Mouse (Mus musculus) heart, adult 2 months (tissue): ENCODE data around the gene Fgf4. TPM values are rescaled to one million over a fixed set of nuclear protein-coding genes. Genes with fewer than 3 reads are reported as not detected.
A peak's percentile ranks its signal among the peaks of the same experiment; 100 is the strongest.
"Not testable (repeated sequence)": the region's sequence is repeated elsewhere in the genome, so short reads cannot be mapped to it uniquely, and the experiment has no call there.

Experiments
- DNase-seq, 2 experiments: peaks; one replicate each; pipeline ENCODE4 v3.0.0; 2021
- H3K27ac ChIP-seq: fragments of 200-600 bp; 2 replicates; pipeline ENCODE4 v1.8.1; 2022
- H3K27me3 ChIP-seq: fragments of 200-500 bp; 2 replicates; pipeline ENCODE4 v1.6.1; 2012; ENCODE audit warnings: mild to moderate bottlenecking, low read length, inconsistent platforms, mixed read lengths; ENCODE audit not compliant: control insufficient read depth, insufficient read depth
- H3K36me3 ChIP-seq: fragments of 200-500 bp; 2 replicates; pipeline ENCODE4 v1.6.1; 2012; ENCODE audit warnings: low read length, inconsistent platforms; ENCODE audit not compliant: control insufficient read depth, insufficient read depth
- H3K4me1 ChIP-seq: fragments of 200-500 bp; 2 replicates; pipeline ENCODE4 v1.6.1; 2011; ENCODE audit warnings: low read length; ENCODE audit not compliant: control insufficient read depth, insufficient read depth
- H3K4me3 ChIP-seq: fragments of 200-600 bp; 2 replicates; pipeline ENCODE4 v1.8.1; 2022
- H3K79me2 ChIP-seq: fragments of 200-500 bp; replicated peaks from 2 replicates; pipeline ENCODE4 v1.6.1; 2012; ENCODE audit warnings: mild to moderate bottlenecking, inconsistent platforms, low read length, moderate library complexity, mixed read lengths; ENCODE audit not compliant: control insufficient read depth, insufficient read depth
- H3K9ac ChIP-seq: fragments of 200-500 bp; 2 replicates; pipeline ENCODE4 v1.6.1; 2012; ENCODE audit warnings: low read depth, mild to moderate bottlenecking, control low read depth, inconsistent platforms, low read length, mixed read lengths
- CTCF ChIP-seq: fragments of 200-600 bp; IDR thresholded peaks from 2 replicates; pipeline ENCODE4 v1.8.1; 2022; ENCODE audit warnings: antibody characterized with exemption, mild to moderate bottlenecking, moderate library complexity
- EP300 ChIP-seq: fragments of 200-500 bp; IDR thresholded peaks from 2 replicates; pipeline ENCODE4 v1.6.1; 2011; ENCODE audit warnings: low read depth, low read length, control low read depth; ENCODE audit not compliant: insufficient read depth
- POLR2A ChIP-seq: fragments of 200-500 bp; IDR thresholded peaks from 2 replicates; pipeline ENCODE4 v1.6.1; 2011; ENCODE audit warnings: mild to moderate bottlenecking, low read depth, low read length, control low read depth; ENCODE audit not compliant: insufficient read depth
- WGBS: fragments of 180-500 bp; shearing (Covaris S2); methylation state at CpG from one replicate; pipeline ENCODE4 v1.1.7; 2018; 5-methylcytosine and 5-hydroxymethylcytosine counted together
- intact Hi-C: fragments of 180-260 bp; cut with DNase I; formaldehyde crosslinking; loops from one replicate; pipeline ENCODE4 v1.15.1; 2025
- polyA plus RNA-seq: library from polyadenylated mRNA; depleted of rRNA; stranded (reverse); fragments of >200 nt; gene quantifications from 2 replicates; pipeline ENCODE4 v1.2.3, GENCODE M21; 2012
- total RNA-seq, 2 experiments: library from RNA; stranded (reverse); gene quantifications; 2 replicates each; pipeline ENCODE4 v1.2.3; 2021

Gene Fgf4
- total and polyA plus RNA-seq, 3 experiments = not detected

GRCm38 (mm10) chr7:144896294-144897218 lies 49.4 kb downstream of the Fgf4 start, which contains the start of gene Fgf15:
Gene Fgf15 (plus strand): TSS chr7:144896531.
- intact Hi-C loops = no loop called here
- WGBS = under 1% methylated on average over 65 of the region's 65 CpGs
- TF ChIP-seq POLR2A (no peak), CTCF (no peak), EP300 (no peak)
- H3K27ac ChIP-seq = no peak within 1 kb of the TSS
- peak in 1 of 2 experiments; percentile 32 for DNase-seq
- H3K4me3 ChIP-seq = peak within 1 kb of the TSS; percentile 52
- no peaks in the 10 kb centered on the region for H3K79me2 ChIP-seq
- peak within 1 kb of the TSS; percentile 41; the same call in 1 of the 2 replicates for H3K9ac ChIP-seq
- no peaks in the 10 kb centered on the region for H3K36me3 ChIP-seq
- 0 out of 2 replicates have a peak, but pooled peaks cover 7% of the 10 kb centered on the region for H3K27me3 ChIP-seq
- H3K4me1 ChIP-seq = no peaks in the 10 kb centered on the region

- no peak for DNase-seq
- intact Hi-C loops = no loop called here
- H3K9ac ChIP-seq = no peak overlapping the region
- 0 out of 2 replicates have a peak, but pooled peaks cover 7% of the 10 kb centered on the region for H3K27me3 ChIP-seq
- H3K36me3 ChIP-seq = no peaks in the 10 kb centered on the region
- H3K79me2 ChIP-seq = no peaks in the 10 kb centered on the region
- no peak for TF ChIP-seq POLR2A
- TF ChIP-seq EP300 = no peak
- no peak for TF ChIP-seq CTCF
- H3K4me3 ChIP-seq = no peak overlapping the region
- no peaks in the 10 kb centered on the region for H3K4me1 ChIP-seq
- H3K27ac ChIP-seq = no peak overlapping the region
- WGBS = 67% methylated on average over 6 of the region's 6 CpGs
These were observed 51.3 kb downstream of the Fgf4 start for GRCm38 (mm10) chr7:144898506-144898905.

- H3K9ac ChIP-seq, H3K79me2 ChIP-seq, H3K4me1 ChIP-seq, H3K36me3 ChIP-seq, intact Hi-C loops, DNase-seq, H3K27ac ChIP-seq, H3K27me3 ChIP-seq, H3K4me3 ChIP-seq: not testable (repeated sequence)
- WGBS = 94% methylated on average over 3 of the region's 3 CpGs
- TF ChIP-seq CTCF = peak; percentile 24; the same call in 1 of the 2 replicates
These were observed 58.3 kb downstream of the Fgf4 start for GRCm38 (mm10) chr7:144905514-144905913.

GRCm38 (mm10) chr7:144906708-144907397 lies 59.7 kb downstream of the Fgf4 start:
- no peak overlapping the region for H3K4me3 ChIP-seq
- no peaks in the 10 kb centered on the region for H3K27me3 ChIP-seq
- no peak overlapping the region for H3K27ac ChIP-seq
- TF ChIP-seq CTCF (peak; percentile 98), POLR2A (no peak)
- peak; percentile 51 to 72 for DNase-seq
- H3K79me2 ChIP-seq = no peaks in the 10 kb centered on the region
- WGBS = 13% methylated on average over 28 of the region's 28 CpGs
- H3K4me1 ChIP-seq = no peaks in the 10 kb centered on the region
- H3K36me3 ChIP-seq = no peaks in the 10 kb centered on the region
- intact Hi-C loops = no loop called here
- H3K9ac ChIP-seq = no peak overlapping the region

GRCm38 (mm10) chr7:144907793-144908192 lies 60.6 kb downstream of the Fgf4 start:
- Histone ChIP-seq H3K27ac (no peak overlapping the region), H3K4me3 (no peak overlapping the region), H3K27me3 (no peaks in the 10 kb centered on the region), H3K79me2 (no peaks in the 10 kb centered on the region), H3K36me3 (no peaks in the 10 kb centered on the region), H3K9ac (no peak overlapping the region), H3K4me1 (no peaks in the 10 kb centered on the region)
- 8% methylated on average over 8 of the region's 8 CpGs for WGBS
- DNase-seq = no peak
- intact Hi-C loops = no loop called here
- no peak for TF ChIP-seq EP300
- peak; percentile 62 for TF ChIP-seq CTCF
- TF ChIP-seq POLR2A = no peak

GRCm38 (mm10) chr7:144908705-144909104 lies 61.5 kb downstream of the Fgf4 start:
- Histone ChIP-seq H3K4me3 (no peak overlapping the region), H3K9ac (no peak overlapping the region), H3K79me2 (no peaks in the 10 kb centered on the region), H3K4me1 (no peaks in the 10 kb centered on the region), H3K36me3 (no peaks in the 10 kb centered on the region), H3K27ac (no peak overlapping the region), H3K27me3 (no peaks in the 10 kb centered on the region)
- intact Hi-C loops = no loop called here
- no peak for DNase-seq
- WGBS = 40% methylated on average over 7 of the region's 7 CpGs
- TF ChIP-seq CTCF (no peak), POLR2A (no peak), EP300 (no peak)
